Mouse (Mus musculus) embryonic facial prominence, embryonic 13.5 days (tissue): ENCODE measurements around the gene Large2. TPM values are rescaled to one million over a fixed set of nuclear protein-coding genes. Genes with fewer than 3 reads are reported as not detected.

Source experiments
- ATAC-seq: fragments of 200-750 bp; cut with Nextera tagmentation; 2 replicates; pipeline ENCODE4 v1.8.0; 2017; ENCODE audit warnings: low read depth; ENCODE audit not compliant: insufficient number of reproducible peaks, insufficient read depth, low FRiP score, low TSS enrichment
- H3K27ac ChIP-seq: fragments of 300-500 bp; sonication (generic); 2 replicates; pipeline ENCODE4 v1.5.1; 2015; ENCODE audit warnings: moderate library complexity, mild to moderate bottlenecking, inconsistent platforms
- H3K27me3 ChIP-seq: fragments of 300-500 bp; sonication (generic); 2 replicates; pipeline ENCODE4 v1.6.1; 2015; ENCODE audit warnings: mild to moderate bottlenecking, inconsistent platforms
- H3K36me3 ChIP-seq: fragments of 300-500 bp; sonication (generic); 2 replicates; pipeline ENCODE4 v1.6.1; 2015; ENCODE audit warnings: mild to moderate bottlenecking, inconsistent platforms
- H3K4me1 ChIP-seq: fragments of 300-500 bp; sonication (generic); 2 replicates; pipeline ENCODE4 v1.6.1; 2015; ENCODE audit warnings: inconsistent platforms
- H3K4me2 ChIP-seq: fragments of 300-500 bp; sonication (generic); 2 replicates; pipeline ENCODE4 v1.6.1; 2015; ENCODE audit warnings: moderate library complexity, mild to moderate bottlenecking, inconsistent platforms
- H3K4me3 ChIP-seq: fragments of 300-500 bp; sonication (generic); 2 replicates; pipeline ENCODE4 v1.5.1; 2015; ENCODE audit warnings: mild to moderate bottlenecking, inconsistent platforms
- H3K9ac ChIP-seq: fragments of 300-500 bp; sonication (generic); 2 replicates; pipeline ENCODE4 v1.6.1; 2015; ENCODE audit warnings: mild to moderate bottlenecking, inconsistent platforms
- H3K9me3 ChIP-seq: fragments of 300-500 bp; sonication (generic); 2 replicates; pipeline ENCODE4 v1.6.1; 2016; ENCODE audit warnings: inconsistent platforms
- WGBS: fragments of 180-500 bp; shearing (Covaris S2); methylation state at CpG from one replicate; pipeline ENCODE4 v1.1.7; 2015; ENCODE audit warnings: mixed read lengths; 5-methylcytosine and 5-hydroxymethylcytosine counted together
- microRNA-seq: library from miRNA; unstranded; fragments of <30 nt; microRNA quantifications from one replicate; pipeline ENCODE4, GENCODE M21; 2016
- polyA plus RNA-seq: library from polyadenylated mRNA; unstranded; fragments of >200 nt; fragmentation: Nextera tagmentation; extraction: Ambion mirVana; gene quantifications from 2 replicates; pipeline ENCODE4 v1.2.1, GENCODE M21; 2015

The Large2 gene
- polyA plus RNA-seq, 1 experiment from 2014 or later = 16.9 TPM

GRCm38 (mm10) chr2:92316652-92317051, 58.0 kb downstream of the Large2 start:
- Histone ChIP-seq H3K9ac (no peak overlapping the region), H3K36me3 (peaks cover 24% of the 10 kb centered on the region), H3K4me1 (peaks cover 8% of the 10 kb centered on the region), H3K4me3 (no peak overlapping the region), H3K4me2 (no peak overlapping the region), H3K27ac (no peak overlapping the region), H3K27me3 (no peaks in the 10 kb centered on the region), H3K9me3 (no peaks in the 10 kb centered on the region)
- WGBS = 77% methylated on average over 3 of the region's 3 CpGs
- no peak for ATAC-seq

Small RNA genes lying within 50 kb of the gene (microRNA-seq; reads per million reads assigned to microRNA genes)
- gene Mir7000 = not detected

Other genes starting within 250 kb of the Large2 start
- gene Pex16, start 193 bp downstream of the Large2 start, polyA plus RNA-seq = 20.4 and 20.9 TPM in 2 replicates
- gene 1700029I15Rik, start 7.7 kb upstream of the Large2 start, polyA plus RNA-seq = 2.5 and 4.0 TPM in 2 replicates
- 22.0 and 23.9 TPM in 2 replicates for gene Mapk8ip1, start 26.4 kb upstream of the Large2 start, polyA plus RNA-seq
- gene Cry2, start 59.2 kb upstream of the Large2 start, polyA plus RNA-seq = 22.9 and 28.2 TPM in 2 replicates
- 10.0 and 10.6 TPM in 2 replicates for gene Slc35c1, start 85.7 kb upstream of the Large2 start, polyA plus RNA-seq
- gene Chst1, start 224.8 kb upstream of the Large2 start, polyA plus RNA-seq = 7.1 and 8.3 TPM in 2 replicates